Mouse (Mus musculus) hematopoietic stem cell, adult 5-6 weeks (primary cell): ENCODE results near the gene Gskip. TPM values are rescaled to one million over a fixed set of nuclear protein-coding genes. Genes with fewer than 3 reads are reported as not detected.

Source experiments
- ATAC-seq, 2 experiments: fragments of 125-278 bp in 1 of 2; replicated peaks in 1 of 2; 2 replicates each; pipeline ENCODE4 v1.8.0; 2016 to 2017; ENCODE audit warnings: inconsistent platforms in 2 of 2, mild to moderate bottlenecking in 2 of 2, moderate number of reproducible peaks in 2 of 2, low read depth in 1 of 2, moderate TSS enrichment in 1 of 2; ENCODE audit not compliant: low FRiP score in 2 of 2, poor library complexity in 2 of 2, severe bottlenecking in 2 of 2, insufficient read depth in 1 of 2, low TSS enrichment in 1 of 2
- total RNA-seq: library from RNA; stranded (forward); fragments of 172-1452, 232-1000 nt; gene quantifications from 2 replicates; pipeline ENCODE4 v1.2.3, GENCODE M21; 2017

Gene Gskip
- total RNA-seq, 1 experiment from 2014 or later = 16.9 TPM

- peak; percentile 74 to 87 for ATAC-seq
These were observed 21.3 kb downstream of the Gskip start, which contains the start of gene Ak7 for GRCm38 (mm10) chr12:105705799-105706487. TSS of gene Ak7 (plus strand) at chr12:105705976.

GRCm38 (mm10) chr12:105718616-105719015 lies 34.0 kb downstream of the Gskip start:
- ATAC-seq = peak in 1 of 2 experiments; percentile 38; a peak in 1 of 4 replicates

GRCm38 (mm10) chr12:105720196-105720595 lies 35.6 kb downstream of the Gskip start:
- ATAC-seq = no peak

GRCm38 (mm10) chr12:105721452-105722132 lies 37.0 kb downstream of the Gskip start:
- no peak for ATAC-seq

- peak; percentile 47 to 66 for ATAC-seq
These were observed 38.0 kb downstream of the Gskip start for GRCm38 (mm10) chr12:105722657-105723056.

GRCm38 (mm10) chr12:105724616-105725015 lies 40.0 kb downstream of the Gskip start:
- ATAC-seq = no peak

- no peak for ATAC-seq
These were observed 41.1 kb downstream of the Gskip start for GRCm38 (mm10) chr12:105725736-105726135.

- 0 out of 4 replicates have a peak, but pooled peaks of 1 of the 2 experiments have one; percentile 18 for ATAC-seq
These were observed 42.6 kb downstream of the Gskip start for GRCm38 (mm10) chr12:105727268-105727667.

- peak; percentile 33 to 35; a peak in 1 of 4 replicates for ATAC-seq
These were observed 43.3 kb downstream of the Gskip start for GRCm38 (mm10) chr12:105727964-105728363.

GRCm38 (mm10) chr12:105730851-105731460 lies 46.3 kb downstream of the Gskip start:
- ATAC-seq = no peak

GRCm38 (mm10) chr12:105733370-105734159 lies 48.9 kb downstream of the Gskip start:
- peak; percentile 32 to 58; a peak in 3 of 4 replicates for ATAC-seq

GRCm38 (mm10) chr12:105735226-105735888 lies 50.7 kb downstream of the Gskip start:
- ATAC-seq = no peak

GRCm38 (mm10) chr12:105735889-105736251 lies 51.2 kb downstream of the Gskip start:
- no peak for ATAC-seq

GRCm38 (mm10) chr12:105738316-105739096 lies 53.9 kb downstream of the Gskip start:
- ATAC-seq = no peak

- no peak for ATAC-seq
These were observed 55.0 kb downstream of the Gskip start for GRCm38 (mm10) chr12:105739656-105740055.

- no peak for ATAC-seq
These were observed 63.5 kb downstream of the Gskip start for GRCm38 (mm10) chr12:105748114-105748513.
